Mouse (Mus musculus): Measurements from ENCODE around the gene Tgm7. TPM values are rescaled to one million over a fixed set of nuclear protein-coding genes. Genes with fewer than 3 reads are reported as not detected.
"Not testable (repeated sequence)": the region's sequence is repeated elsewhere in the genome, so short reads cannot be mapped to it uniquely, and the experiment has no call there.

Tgm7 gene
- total RNA-seq (2017), result not detected in 2 replicates

- no peak for ATAC-seq (replicated peaks; ENCODE audit: low read depth, poor library complexity, severe bottlenecking)
These were observed at the start of gene Tgm7 for GRCm38 (mm10) chr2:121109695-121110094. Gene Tgm7 (minus strand): TSS chr2:121109795.

DNA sequence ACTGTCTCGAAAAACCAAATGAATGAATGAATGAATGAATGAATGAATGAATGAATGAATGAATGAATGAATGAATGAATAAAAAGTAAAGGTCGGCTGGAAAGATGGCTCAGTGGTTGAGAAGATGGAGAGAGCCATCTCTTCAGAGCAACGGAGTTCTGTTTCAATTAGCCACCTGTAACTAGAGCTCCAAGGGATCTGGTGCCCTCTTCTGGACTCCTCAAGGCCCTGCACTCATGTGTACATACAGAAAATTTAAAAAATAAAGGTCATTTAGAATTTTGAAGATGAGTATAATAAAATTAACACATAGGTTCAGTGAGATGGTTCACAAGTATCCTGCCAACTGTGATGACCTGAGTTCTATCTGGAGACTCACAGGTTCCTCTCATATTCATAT is 43.5 kb upstream of the Tgm7 start:
- no peak for ATAC-seq (replicated peaks; ENCODE audit: low read depth, poor library complexity, severe bottlenecking)

DNA sequence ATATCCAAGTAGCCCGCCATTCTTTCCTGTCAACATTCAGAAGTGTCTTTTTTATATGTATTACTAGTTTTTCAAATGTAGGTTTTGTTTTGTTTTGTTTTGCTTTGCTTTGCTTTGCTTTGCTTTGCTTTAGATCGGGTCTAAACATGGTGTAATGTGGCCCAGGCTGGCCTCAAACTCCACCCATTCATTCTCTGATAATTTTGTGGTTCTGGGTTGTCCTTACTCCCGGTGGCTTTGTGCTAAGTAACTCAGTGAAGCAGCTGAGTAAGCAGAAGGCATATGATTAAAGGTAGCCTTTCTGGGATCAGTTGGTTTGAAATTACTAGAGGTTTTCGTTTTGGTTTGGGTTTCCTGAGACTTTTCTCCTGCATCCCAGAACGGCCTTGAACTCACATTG is 40.1 kb upstream of the Tgm7 start:
- ATAC-seq (replicated peaks; ENCODE audit: low read depth, poor library complexity, severe bottlenecking), result no peak

DNA sequence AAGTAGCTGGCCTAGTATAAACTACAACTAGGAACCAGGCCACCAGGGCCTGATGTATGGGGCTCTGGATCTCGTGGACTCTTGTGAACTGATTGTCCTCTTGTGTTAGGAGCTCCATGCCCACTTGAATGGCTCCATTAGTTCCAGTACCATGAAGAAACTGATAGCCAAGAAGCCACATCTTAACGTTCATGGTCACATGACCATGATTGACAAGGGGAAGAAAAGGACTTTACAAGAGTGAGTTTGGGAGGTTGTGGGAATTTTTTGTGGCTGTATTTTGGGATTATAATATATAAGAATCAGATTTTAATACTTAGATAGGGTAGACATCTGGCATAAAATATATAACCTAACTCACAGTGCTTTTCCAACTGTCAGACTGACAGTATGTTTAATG is 32.8 kb upstream of the Tgm7 start:
- ATAC-seq (replicated peaks; ENCODE audit: low read depth, poor library complexity, severe bottlenecking), result no peak

GRCm38 (mm10) chr2:121141216-121142035 is 31.8 kb upstream of the Tgm7 start:
- no peak for ATAC-seq (replicated peaks; ENCODE audit: low read depth, poor library complexity, severe bottlenecking)

- ATAC-seq (replicated peaks; ENCODE audit: low read depth, poor library complexity, severe bottlenecking), result peak; percentile 76
These were observed 30.7 kb upstream of the Tgm7 start, which contains the start of the genes Adal and Lcmt2 for GRCm38 (mm10) chr2:121140018-121140882. Gene Adal (plus strand): TSS chr2:121140428. Gene Lcmt2 (minus strand): TSS chr2:121140653.

GRCm38 (mm10) chr2:121139266-121140017 is 29.8 kb upstream of the Tgm7 start:
- peak; percentile 22; the same call in 1 of the 2 replicates for ATAC-seq (replicated peaks; ENCODE audit: low read depth, poor library complexity, severe bottlenecking)

GRCm38 (mm10) chr2:121137371-121137770 is 27.8 kb upstream of the Tgm7 start:
- no peak for ATAC-seq (replicated peaks; ENCODE audit: low read depth, poor library complexity, severe bottlenecking)

DNA sequence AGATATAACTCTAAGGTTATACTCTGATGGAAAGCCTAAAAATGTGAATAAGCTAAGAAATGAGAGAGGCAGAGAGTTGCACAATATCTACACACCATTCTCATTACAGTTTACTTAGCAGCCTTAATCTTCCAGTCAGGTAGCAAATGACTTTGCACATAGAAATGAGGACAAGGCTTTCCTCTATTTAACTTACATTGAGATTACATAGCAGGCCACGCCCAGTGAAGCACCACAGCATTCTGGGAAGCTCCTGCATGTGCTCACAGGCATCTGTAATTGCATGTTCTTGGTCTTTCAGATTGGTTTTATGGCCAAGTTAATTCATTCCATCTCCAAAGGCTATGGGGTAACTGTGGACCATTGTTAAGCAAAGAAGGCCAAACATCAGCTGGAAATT is 23.2 kb upstream of the Tgm7 start:
- ATAC-seq (replicated peaks; ENCODE audit: low read depth, poor library complexity, severe bottlenecking), result no peak

GRCm38 (mm10) chr2:121128865-121129620 is 19.4 kb upstream of the Tgm7 start:
- no peak for ATAC-seq (replicated peaks; ENCODE audit: low read depth, poor library complexity, severe bottlenecking)

DNA sequence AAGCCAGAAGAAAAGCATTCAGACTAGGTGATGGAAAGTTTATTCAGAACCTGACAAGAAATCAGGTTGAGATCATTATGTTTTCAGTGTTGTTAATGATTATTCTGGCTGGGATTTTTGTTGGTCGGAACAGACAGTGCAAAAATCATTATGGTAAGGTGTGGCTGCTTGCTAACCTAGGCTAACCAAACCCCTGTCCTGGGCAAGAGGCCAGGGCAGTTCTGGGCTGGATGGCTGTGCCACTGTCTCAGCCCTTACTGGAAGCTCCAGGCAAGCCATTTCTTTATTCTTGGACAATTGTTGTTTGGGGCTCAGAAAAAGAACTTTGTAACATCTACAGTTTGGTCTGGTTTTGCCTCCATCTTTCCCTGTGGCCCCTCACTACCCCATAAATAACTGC is 17.9 kb upstream of the Tgm7 start:
- ATAC-seq (replicated peaks; ENCODE audit: low read depth, poor library complexity, severe bottlenecking), result no peak

- not testable (repeated sequence) for ATAC-seq (replicated peaks; ENCODE audit: low read depth, poor library complexity, severe bottlenecking)
These were observed 16.7 kb upstream of the Tgm7 start for GRCm38 (mm10) chr2:121126302-121126701.

DNA sequence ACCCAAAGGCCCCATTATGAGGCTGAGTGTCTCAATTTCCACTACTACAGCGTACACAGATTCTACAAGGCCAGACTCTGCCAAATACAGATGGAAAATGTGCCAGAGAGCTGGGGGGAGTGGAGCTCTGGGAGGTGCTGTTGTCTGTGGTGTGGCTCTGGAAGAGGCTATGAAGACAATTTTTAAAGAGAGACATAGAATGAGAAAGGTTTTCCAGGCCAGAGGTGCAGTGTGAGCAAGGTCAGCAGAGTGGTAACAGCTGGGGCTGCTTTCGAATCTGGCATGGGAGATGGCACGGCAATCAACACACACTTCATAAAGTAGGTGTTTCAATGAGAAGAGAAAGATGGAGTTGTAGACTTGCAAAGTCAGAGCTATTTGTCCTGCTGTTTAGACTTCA is 9.7 kb upstream of the Tgm7 start:
- ATAC-seq (replicated peaks; ENCODE audit: low read depth, poor library complexity, severe bottlenecking), result no peak

GRCm38 (mm10) chr2:121115418-121115817 is 5.8 kb upstream of the Tgm7 start:
- ATAC-seq (replicated peaks; ENCODE audit: low read depth, poor library complexity, severe bottlenecking), result no peak

GRCm38 (mm10) chr2:121105940-121106339 is 3.7 kb downstream of the Tgm7 start:
- ATAC-seq (replicated peaks; ENCODE audit: low read depth, poor library complexity, severe bottlenecking), result no peak

- peak; percentile 90 for ATAC-seq (replicated peaks; ENCODE audit: low read depth, poor library complexity, severe bottlenecking)
These were observed 7.5 kb downstream of the Tgm7 start for GRCm38 (mm10) chr2:121102051-121102450.

GRCm38 (mm10) chr2:121089751-121090150 is 19.8 kb downstream of the Tgm7 start:
- ATAC-seq (replicated peaks; ENCODE audit: low read depth, poor library complexity, severe bottlenecking), result no peak

- no peak for ATAC-seq (replicated peaks; ENCODE audit: low read depth, poor library complexity, severe bottlenecking)
These were observed 21.1 kb downstream of the Tgm7 start for GRCm38 (mm10) chr2:121088507-121088906.

GRCm38 (mm10) chr2:121085480-121086185 is 24.0 kb downstream of the Tgm7 start, which contains the start of gene Tgm5:
Gene Tgm5 (minus strand): TSS chr2:121085841.
- ATAC-seq (replicated peaks; ENCODE audit: low read depth, poor library complexity, severe bottlenecking), result no peak
